Mouse (Mus musculus) urinary bladder, adult 2 months (tissue): ENCODE measurements around the gene Ttc28. TPM values are rescaled to one million over a fixed set of nuclear protein-coding genes. Genes with fewer than 3 reads are reported as not detected.
A peak's percentile ranks its signal among the peaks of the same experiment; 100 is the strongest.

ENCODE experiments used
- DNase-seq: peaks from one replicate; pipeline ENCODE4 v3.0.0; 2022; ENCODE audit warnings: low spot score
- polyA plus RNA-seq: library from polyadenylated mRNA; depleted of rRNA; stranded (reverse); fragments of >200 nt; gene quantifications from 2 replicates; pipeline ENCODE4 v1.2.3, GENCODE M21; 2012

Ttc28 gene
- polyA plus RNA-seq, 1 experiment, result 4.9 TPM

GRCm38 (mm10) chr5:110960067-110960466, 80.5 kb downstream of the Ttc28 start:
- no peak for DNase-seq

GRCm38 (mm10) chr5:110960890-110961289, 81.3 kb downstream of the Ttc28 start:
- DNase-seq, result no peak

GRCm38 (mm10) chr5:110967483-110968055, 88.0 kb downstream of the Ttc28 start:
- no peak for DNase-seq

- DNase-seq, result no peak
These were observed 89.0 kb downstream of the Ttc28 start for GRCm38 (mm10) chr5:110968566-110968965.

- no peak for DNase-seq
These were observed 90.7 kb downstream of the Ttc28 start for GRCm38 (mm10) chr5:110970162-110970780.

- no peak for DNase-seq
These were observed 97.1 kb downstream of the Ttc28 start for GRCm38 (mm10) chr5:110976721-110977120.

GRCm38 (mm10) chr5:110977796-110978195, 98.2 kb downstream of the Ttc28 start:
- DNase-seq, result no peak

- peak; percentile 41 for DNase-seq
These were observed 98.9 kb downstream of the Ttc28 start for GRCm38 (mm10) chr5:110978461-110978860.

- peak; percentile 50 for DNase-seq
These were observed 99.6 kb downstream of the Ttc28 start for GRCm38 (mm10) chr5:110979011-110979860.

- DNase-seq, result peak; percentile 38
These were observed 100.3 kb downstream of the Ttc28 start for GRCm38 (mm10) chr5:110979861-110980346.

GRCm38 (mm10) chr5:110980576-110980975, 101.0 kb downstream of the Ttc28 start:
- DNase-seq, result no peak

GRCm38 (mm10) chr5:110982436-110982835, 102.8 kb downstream of the Ttc28 start:
- no peak for DNase-seq

- no peak for DNase-seq
These were observed 104.6 kb downstream of the Ttc28 start for GRCm38 (mm10) chr5:110984136-110984681.

GRCm38 (mm10) chr5:110996835-110997539, 117.4 kb downstream of the Ttc28 start:
- DNase-seq, result no peak

- no peak for DNase-seq
These were observed 118.1 kb downstream of the Ttc28 start for GRCm38 (mm10) chr5:110997692-110998091.

- DNase-seq, result no peak
These were observed 118.7 kb downstream of the Ttc28 start for GRCm38 (mm10) chr5:110998298-110998697.

- no peak for DNase-seq
These were observed 121.3 kb downstream of the Ttc28 start for GRCm38 (mm10) chr5:111000953-111001352.

- DNase-seq, result no peak
These were observed 123.6 kb downstream of the Ttc28 start for GRCm38 (mm10) chr5:111003220-111003619.

- DNase-seq, result no peak
These were observed 124.1 kb downstream of the Ttc28 start for GRCm38 (mm10) chr5:111003750-111004149.

GRCm38 (mm10) chr5:111006272-111007135, 126.9 kb downstream of the Ttc28 start:
- DNase-seq, result no peak

GRCm38 (mm10) chr5:111007136-111007500, 127.5 kb downstream of the Ttc28 start:
- DNase-seq, result no peak
